Mouse (Mus musculus) testis, adult 2 months (tissue): Measurements from ENCODE around the gene Rxfp1. TPM values are rescaled to one million over a fixed set of nuclear protein-coding genes. Genes with fewer than 3 reads are reported as not detected.

Experiments used
- H3K27ac ChIP-seq: fragments of 200-500 bp; 2 replicates; pipeline ENCODE4 v1.5.1; 2012; ENCODE audit warnings: low read depth, low read length; ENCODE audit not compliant: control insufficient read depth, insufficient read depth
- H3K27me3 ChIP-seq: fragments of 200-500 bp; 2 replicates; pipeline ENCODE4 v1.6.1; 2012; ENCODE audit warnings: mild to moderate bottlenecking, low read length, moderate library complexity; ENCODE audit not compliant: control insufficient read depth, insufficient read depth
- H3K36me3 ChIP-seq: fragments of 200-500 bp; 2 replicates; pipeline ENCODE4 v1.6.1; 2012; ENCODE audit warnings: mild to moderate bottlenecking, low read length; ENCODE audit not compliant: control insufficient read depth, insufficient read depth
- H3K4me1 ChIP-seq: fragments of 200-500 bp; 2 replicates; pipeline ENCODE4 v1.6.1; 2012; ENCODE audit warnings: low read length; ENCODE audit not compliant: control insufficient read depth, insufficient read depth
- H3K4me3 ChIP-seq: fragments of 200-500 bp; 2 replicates; pipeline ENCODE4 v1.5.1; 2012; ENCODE audit warnings: low read depth, mild to moderate bottlenecking, low read length, moderate library complexity, mixed read lengths; ENCODE audit not compliant: control insufficient read depth
- CTCF ChIP-seq: fragments of 200-500 bp; IDR thresholded peaks from 2 replicates; pipeline ENCODE4 v1.5.1; 2012; ENCODE audit warnings: low read depth, mild to moderate bottlenecking, inconsistent platforms, low read length, moderate library complexity; ENCODE audit not compliant: control insufficient read depth, insufficient read depth, insufficient replicate concordance
- POLR2A ChIP-seq: fragments of 200-500 bp; IDR thresholded peaks from 2 replicates; pipeline ENCODE4 v1.6.1; 2012; ENCODE audit warnings: low read depth, mild to moderate bottlenecking, inconsistent platforms, low read length, moderate library complexity; ENCODE audit not compliant: control insufficient read depth
- polyA plus RNA-seq: library from polyadenylated mRNA; depleted of rRNA; stranded (reverse); fragments of >200 nt; gene quantifications from 2 replicates; pipeline ENCODE4 v1.2.3, GENCODE M21; 2012; rRNA removed

Rxfp1 gene
- polyA plus RNA-seq, result 0.06 and 0.08 TPM in 2 replicates

- H3K4me1 ChIP-seq, result no peaks in the 10 kb centered on the region
- H3K27me3 ChIP-seq, result no peaks in the 10 kb centered on the region
- no peaks in the 10 kb centered on the region for H3K36me3 ChIP-seq
- no peak within 1 kb of the TSS for H3K27ac ChIP-seq
- H3K4me3 ChIP-seq, result no peak within 1 kb of the TSS
- no peak for TF ChIP-seq CTCF
- TF ChIP-seq POLR2A, result no peak
Measured at GRCm38 (mm10) chr3:79737780-79738179, at the start of gene Rxfp1. TSS of gene Rxfp1 (minus strand) at chr3:79737880.

- TF ChIP-seq POLR2A (no peak), CTCF (no peak)
- no peak overlapping the region for H3K27ac ChIP-seq
- H3K4me1 ChIP-seq, result peaks cover 2% of the 10 kb centered on the region; the same call in 1 of the 2 replicates
- no peaks in the 10 kb centered on the region for H3K27me3 ChIP-seq
- H3K4me3 ChIP-seq, result no peak overlapping the region; the same call in 1 of the 2 replicates
- H3K36me3 ChIP-seq, result no peaks in the 10 kb centered on the region
Measured at GRCm38 (mm10) chr3:79784362-79784736, 46.7 kb upstream of the Rxfp1 start.

DNA sequence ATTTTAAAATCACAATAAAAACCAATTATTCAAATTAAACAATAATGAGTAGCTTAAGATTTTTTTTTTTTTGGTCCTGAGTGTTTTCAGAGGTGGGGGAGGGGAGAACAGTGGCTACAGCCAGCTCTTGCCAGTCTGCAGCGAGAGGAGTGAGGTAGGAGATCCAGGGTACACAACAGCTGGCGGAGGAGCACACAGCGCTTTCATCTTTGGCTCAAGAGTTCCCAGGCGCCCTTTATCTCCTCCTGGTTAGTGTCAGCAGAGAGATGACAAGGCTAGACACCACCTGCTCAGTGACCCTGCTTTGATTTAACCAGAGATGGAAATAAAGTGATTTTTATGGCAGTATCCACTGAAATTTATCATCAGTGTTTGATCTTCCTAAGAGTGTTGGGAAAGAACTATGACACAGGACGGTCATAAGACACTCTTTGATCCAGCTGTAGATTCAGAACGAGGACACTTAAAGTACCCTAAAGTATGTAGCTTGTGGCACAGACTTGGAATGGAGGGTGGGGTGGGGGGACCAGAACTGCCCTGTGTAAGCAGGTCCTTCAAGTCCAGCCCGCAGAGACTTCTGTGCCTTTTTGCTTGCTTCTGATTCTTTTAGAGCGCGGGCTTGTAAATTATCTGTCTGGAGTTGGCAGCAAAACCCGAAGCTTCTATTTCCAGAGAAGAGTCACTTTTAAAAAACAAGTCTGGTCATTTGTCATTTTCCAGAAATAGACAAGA lies 46.1 kb upstream of the Rxfp1 start:
- H3K27me3 ChIP-seq, result no peaks in the 10 kb centered on the region
- no peak overlapping the region for H3K4me3 ChIP-seq
- peaks cover 2% of the 10 kb centered on the region; the same call in 1 of the 2 replicates for H3K4me1 ChIP-seq
- H3K27ac ChIP-seq, result no peak overlapping the region
- H3K36me3 ChIP-seq, result no peaks in the 10 kb centered on the region
- no peak for TF ChIP-seq CTCF
- TF ChIP-seq POLR2A, result no peak

GRCm38 (mm10) chr3:79772701-79773100 lies 35.0 kb upstream of the Rxfp1 start:
- H3K27ac ChIP-seq, result no peak overlapping the region
- H3K4me3 ChIP-seq, result no peak overlapping the region
- no peaks in the 10 kb centered on the region for H3K27me3 ChIP-seq
- no peaks in the 10 kb centered on the region for H3K4me1 ChIP-seq
- TF ChIP-seq CTCF (no peak), POLR2A (no peak)
- H3K36me3 ChIP-seq, result no peaks in the 10 kb centered on the region

DNA sequence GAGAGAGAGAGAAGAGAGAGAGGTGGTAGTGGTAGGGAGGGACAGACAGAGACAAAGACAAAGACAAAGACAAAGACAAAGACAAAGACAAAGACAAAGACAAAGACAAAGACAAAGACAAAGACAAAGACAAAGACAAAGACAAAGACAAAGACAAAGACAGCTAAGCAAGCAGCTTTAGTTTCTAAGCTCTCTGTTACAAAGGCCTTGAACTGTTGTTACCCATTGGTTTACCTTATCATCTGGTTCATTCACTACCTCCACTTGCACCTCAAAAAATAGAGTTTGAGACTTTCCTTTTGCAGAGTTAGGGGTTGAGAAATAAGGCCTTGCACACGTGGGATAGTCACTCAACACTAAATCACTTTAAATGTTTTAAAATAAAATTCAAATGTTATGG lies 16.1 kb upstream of the Rxfp1 start:
- Histone ChIP-seq H3K27me3 (no peaks in the 10 kb centered on the region), H3K4me1 (no peaks in the 10 kb centered on the region), H3K4me3 (no peak overlapping the region), H3K36me3 (no peaks in the 10 kb centered on the region), H3K27ac (no peak overlapping the region)
- TF ChIP-seq CTCF, result no peak
- no peak for TF ChIP-seq POLR2A

DNA sequence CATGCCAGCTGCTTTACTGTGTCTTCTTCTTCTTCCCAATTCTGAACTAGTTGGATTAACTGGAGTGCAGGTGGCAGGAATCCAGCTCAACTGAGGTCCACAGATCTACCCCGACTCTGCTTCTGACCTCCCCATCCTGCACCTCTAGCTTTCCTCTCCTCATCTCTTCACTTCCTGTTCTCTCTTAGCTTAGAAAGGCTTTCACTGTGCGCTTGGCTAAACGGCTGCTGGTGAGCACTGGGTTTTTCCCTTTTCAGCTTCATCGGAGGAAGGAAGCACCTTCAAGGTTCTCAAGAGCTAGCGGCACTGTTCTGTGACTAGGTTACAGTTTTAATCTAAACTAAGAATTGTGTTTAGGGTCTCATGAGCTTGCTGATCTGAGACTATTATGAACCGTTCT lies 8.9 kb upstream of the Rxfp1 start:
- H3K4me3 ChIP-seq, result no peak overlapping the region
- H3K27me3 ChIP-seq, result no peaks in the 10 kb centered on the region
- no peaks in the 10 kb centered on the region for H3K36me3 ChIP-seq
- no peak overlapping the region for H3K27ac ChIP-seq
- H3K4me1 ChIP-seq, result no peaks in the 10 kb centered on the region
- no peak for TF ChIP-seq CTCF
- TF ChIP-seq POLR2A, result no peak

GRCm38 (mm10) chr3:79745101-79745500 lies 7.4 kb upstream of the Rxfp1 start:
- H3K4me1 ChIP-seq, result no peaks in the 10 kb centered on the region
- H3K4me3 ChIP-seq, result no peak overlapping the region

GRCm38 (mm10) chr3:79744415-79744814 lies 6.7 kb upstream of the Rxfp1 start:
- no peak overlapping the region for H3K27ac ChIP-seq
- no peak for TF ChIP-seq POLR2A
- no peak for TF ChIP-seq CTCF
- no peaks in the 10 kb centered on the region for H3K36me3 ChIP-seq
- no peak overlapping the region for H3K4me3 ChIP-seq
- H3K27me3 ChIP-seq, result no peaks in the 10 kb centered on the region
- H3K4me1 ChIP-seq, result no peaks in the 10 kb centered on the region

More at GRCm38 (mm10) chr3:79745101-79745500, 7.4 kb upstream of the Rxfp1 start:
- TF ChIP-seq CTCF (no peak), POLR2A (no peak)
- Histone ChIP-seq H3K27me3 (no peaks in the 10 kb centered on the region), H3K27ac (no peak overlapping the region), H3K36me3 (no peaks in the 10 kb centered on the region)
